Mouse (Mus musculus) lung, embryonic 14.5 days (tissue): ENCODE measurements around the gene Slf2. TPM values are rescaled to one million over a fixed set of nuclear protein-coding genes. Genes with fewer than 3 reads are reported as not detected.

Experiments used
- ATAC-seq: fragments of 200-750 bp; cut with Nextera tagmentation; 2 replicates; pipeline ENCODE4 v1.8.0; 2017; ENCODE audit warnings: mild to moderate bottlenecking, moderate TSS enrichment, moderate library complexity; ENCODE audit not compliant: insufficient read depth
- DNase-seq: peaks from one replicate; pipeline ENCODE4 v3.0.0-alpha.2; 2015
- H3K27ac ChIP-seq: fragments of 300-500 bp; sonication (generic); 2 replicates; pipeline ENCODE4 v1.5.1; 2014; ENCODE audit warnings: low read depth, mild to moderate bottlenecking, moderate library complexity
- H3K27me3 ChIP-seq: fragments of 300-500 bp; sonication (generic); 2 replicates; pipeline ENCODE4 v1.6.1; 2014; ENCODE audit warnings: low read length, control low read depth; ENCODE audit not compliant: insufficient read depth
- H3K36me3 ChIP-seq: fragments of 300-500 bp; sonication (generic); 2 replicates; pipeline ENCODE4 v1.6.1; 2014; ENCODE audit warnings: control low read depth; ENCODE audit not compliant: insufficient read depth
- H3K4me1 ChIP-seq: fragments of 300-500 bp; sonication (generic); 2 replicates; pipeline ENCODE4 v1.6.1; 2014; ENCODE audit warnings: antibody characterized with exemption, control low read depth; ENCODE audit not compliant: insufficient read depth
- H3K4me2 ChIP-seq: fragments of 300-500 bp; sonication (generic); 2 replicates; pipeline ENCODE4 v1.6.1; 2014; ENCODE audit warnings: mild to moderate bottlenecking
- H3K4me3 ChIP-seq: fragments of 300-500 bp; sonication (generic); 2 replicates; pipeline ENCODE4 v1.5.1; 2014; ENCODE audit warnings: low read depth, low read length
- H3K9ac ChIP-seq: fragments of 300-500 bp; sonication (generic); 2 replicates; pipeline ENCODE4 v1.6.1; 2014
- H3K9me3 ChIP-seq: fragments of 300-500 bp; sonication (generic); 2 replicates; pipeline ENCODE4 v1.6.1; 2016; ENCODE audit warnings: low read depth, low read length, control low read depth
- CTCF ChIP-seq: IDR thresholded peaks from 2 replicates; pipeline ENCODE4 v1.5.1; 2016; ENCODE audit warnings: antibody characterized with exemption, low read depth
- WGBS: fragments of 180-500 bp; shearing (Covaris S2); extraction: QIAGEN DNeasy Blood & Tissue Kit; methylation state at CpG from one replicate; pipeline ENCODE4 v1.1.7; 2014; 5-methylcytosine and 5-hydroxymethylcytosine counted together
- polyA plus RNA-seq: library from polyadenylated mRNA; unstranded; fragments of >200 nt; fragmentation: Nextera tagmentation; extraction: Ambion mirVana; gene quantifications from 2 replicates; pipeline ENCODE4 v1.2.1, GENCODE M21; 2014

Gene Slf2
- polyA plus RNA-seq, 1 experiment from 2014 or later = 43.9 TPM

- Histone ChIP-seq H3K4me2 (no peak overlapping the region), H3K4me3 (no peak overlapping the region), H3K9me3 (no peaks in the 10 kb centered on the region), H3K4me1 (0 out of 2 replicates have a peak, but pooled peaks cover 6% of the 10 kb centered on the region), H3K9ac (no peak overlapping the region), H3K27me3 (no peaks in the 10 kb centered on the region), H3K36me3 (peaks cover 46% of the 10 kb centered on the region), H3K27ac (no peak overlapping the region)
- DNase-seq (no peak), ATAC-seq (no peak)
- no peak for TF ChIP-seq CTCF
- WGBS = 51% methylated on average over 19 of the region's 19 CpGs
These were observed 97.8 kb downstream of the Slf2 start for GRCm38 (mm10) chr19:45028746-45029145.

DNA sequence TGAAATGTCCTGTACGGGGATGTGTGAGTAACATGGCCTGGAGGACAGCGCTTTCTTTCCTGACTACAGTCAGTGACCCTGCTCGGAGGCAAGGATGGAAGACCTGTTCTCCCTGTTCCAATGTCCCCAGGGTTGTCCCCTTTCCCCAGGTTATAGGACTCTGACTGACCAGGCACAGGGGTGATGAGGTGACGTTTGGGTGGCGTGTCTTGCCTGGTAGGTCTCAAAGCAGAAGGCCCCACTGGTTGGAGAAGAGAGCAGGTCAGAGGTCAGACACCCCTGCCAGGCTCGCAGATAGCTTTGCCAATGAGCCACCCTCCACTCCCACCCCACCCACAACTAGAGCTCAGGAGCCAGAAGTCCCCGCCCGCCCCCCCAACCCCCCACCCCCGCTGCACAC, 98.6 kb downstream of the Slf2 start:
- WGBS = 54% methylated on average over 9 of the region's 9 CpGs
- H3K4me2 ChIP-seq = no peak overlapping the region
- ATAC-seq = no peak
- no peak overlapping the region for H3K9ac ChIP-seq
- 0 out of 2 replicates have a peak, but pooled peaks cover 6% of the 10 kb centered on the region for H3K4me1 ChIP-seq
- DNase-seq = no peak
- H3K4me3 ChIP-seq = no peak overlapping the region
- H3K27me3 ChIP-seq = no peaks in the 10 kb centered on the region
- H3K9me3 ChIP-seq = no peaks in the 10 kb centered on the region
- H3K27ac ChIP-seq = no peak overlapping the region
- H3K36me3 ChIP-seq = peaks cover 40% of the 10 kb centered on the region
- no peak for TF ChIP-seq CTCF

GRCm38 (mm10) chr19:45030111-45030510, 99.2 kb downstream of the Slf2 start:
- Histone ChIP-seq H3K36me3 (peaks cover 34% of the 10 kb centered on the region), H3K4me2 (peak overlapping the region; percentile 55; the same call in 1 of the 2 replicates), H3K27me3 (no peaks in the 10 kb centered on the region), H3K9me3 (no peaks in the 10 kb centered on the region), H3K4me1 (0 out of 2 replicates have a peak, but pooled peaks cover 6% of the 10 kb centered on the region), H3K9ac (no peak overlapping the region), H3K4me3 (no peak overlapping the region), H3K27ac (no peak overlapping the region)
- DNase-seq = peak; percentile 75
- WGBS = 29% methylated on average over 8 of the region's 8 CpGs
- peak; percentile 91 for TF ChIP-seq CTCF
- peak; percentile 33 for ATAC-seq

DNA sequence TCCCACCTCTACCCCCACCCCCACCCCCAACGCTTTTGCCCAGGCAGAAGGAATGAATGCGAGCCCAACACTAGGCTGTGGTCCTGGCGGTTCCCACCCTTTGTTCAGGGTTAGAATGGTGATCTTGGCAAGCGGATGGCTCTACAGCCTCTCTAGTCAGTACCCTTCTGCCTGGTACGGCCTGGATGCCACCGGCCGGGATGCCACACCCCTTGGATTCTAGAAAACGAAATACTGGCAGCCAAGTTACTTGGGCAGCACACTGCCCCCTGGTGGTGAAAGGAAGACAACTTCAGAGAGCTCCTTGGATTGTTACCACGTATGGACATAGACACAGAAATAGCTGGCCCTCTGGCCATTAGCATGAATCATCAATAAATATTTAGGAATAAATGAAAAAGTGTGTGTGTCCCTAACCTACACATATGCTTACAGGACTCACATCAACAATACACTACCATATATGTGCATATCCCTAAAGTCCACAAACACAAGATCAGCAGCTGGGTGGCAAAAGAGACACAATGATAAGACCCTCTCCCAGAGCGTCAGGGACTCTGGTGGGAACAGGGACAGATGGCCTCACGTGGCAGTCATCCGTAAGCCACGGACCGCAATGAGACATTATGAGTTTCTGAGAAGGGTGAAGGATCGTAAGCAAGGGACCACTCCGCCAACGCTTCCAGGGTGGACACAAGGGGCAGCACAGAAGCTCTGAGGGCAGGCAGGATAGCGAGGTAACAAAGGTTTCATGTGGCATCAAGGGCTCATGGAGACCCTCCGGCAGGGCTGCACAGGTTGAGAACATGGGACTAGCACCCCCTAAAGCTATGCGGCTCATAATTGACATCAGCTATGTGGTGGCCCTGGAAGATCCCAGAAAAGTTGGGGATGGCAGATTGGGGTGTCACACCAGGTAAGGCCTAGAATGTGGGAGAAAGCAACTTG, 100.1 kb downstream of the Slf2 start:
- Histone ChIP-seq H3K27ac (no peak overlapping the region), H3K9me3 (no peaks in the 10 kb centered on the region), H3K27me3 (no peaks in the 10 kb centered on the region), H3K4me2 (peak overlapping the region; percentile 55), H3K36me3 (peaks cover 25% of the 10 kb centered on the region), H3K9ac (no peak overlapping the region), H3K4me3 (no peak overlapping the region), H3K4me1 (0 out of 2 replicates have a peak, but pooled peaks cover 6% of the 10 kb centered on the region)
- ATAC-seq = peak; percentile 19; the same call in 1 of the 2 replicates
- TF ChIP-seq CTCF = peak; percentile 92
- DNase-seq = peak; percentile 97
- WGBS = 38% methylated on average over 20 of the region's 20 CpGs

GRCm38 (mm10) chr19:45031780-45032179, 100.8 kb downstream of the Slf2 start:
- peak; percentile 91 for TF ChIP-seq CTCF
- Histone ChIP-seq H3K4me3 (no peak overlapping the region), H3K27ac (no peak overlapping the region), H3K27me3 (no peaks in the 10 kb centered on the region), H3K4me2 (no peak overlapping the region), H3K4me1 (0 out of 2 replicates have a peak, but pooled peaks cover 6% of the 10 kb centered on the region), H3K9ac (no peak overlapping the region), H3K9me3 (no peaks in the 10 kb centered on the region), H3K36me3 (peaks cover 18% of the 10 kb centered on the region)
- peak; percentile 94 for DNase-seq
- WGBS = 20% methylated on average over 4 of the region's 4 CpGs
- peak; percentile 50 for ATAC-seq

Other genes with a start within 250 kb of the Slf2 start
- 0.07 TPM in 1 of 2 replicates, not detected in the other for gene Pax2, start 175.1 kb upstream of the Slf2 start, polyA plus RNA-seq
- gene Sema4g, start 58.0 kb downstream of the Slf2 start, polyA plus RNA-seq = 1.7 and 2.1 TPM in 2 replicates
- gene Twnk, start 74.5 kb downstream of the Slf2 start, polyA plus RNA-seq = 13.0 and 14.8 TPM in 2 replicates
- 61.3 and 63.6 TPM in 2 replicates for gene Mrpl43, start 75.3 kb downstream of the Slf2 start, polyA plus RNA-seq
- gene Lzts2, start 83.3 kb downstream of the Slf2 start, polyA plus RNA-seq = 68.5 and 75.4 TPM in 2 replicates
- gene Pdzd7, start 114.6 kb downstream of the Slf2 start, polyA plus RNA-seq = 0.39 TPM in 2 replicates
- 18.3 and 19.6 TPM in 2 replicates for gene Sfxn3, start 116.4 kb downstream of the Slf2 start, polyA plus RNA-seq
- gene Kazald1, start 144.1 kb downstream of the Slf2 start, polyA plus RNA-seq = 1.5 and 2.4 TPM in 2 replicates
- not detected in 2 replicates for gene Tlx1, start 219.5 kb downstream of the Slf2 start, polyA plus RNA-seq